Comparison of ENCODE assay signal across 16 mouse cellular contexts in the genomic region with DNA sequence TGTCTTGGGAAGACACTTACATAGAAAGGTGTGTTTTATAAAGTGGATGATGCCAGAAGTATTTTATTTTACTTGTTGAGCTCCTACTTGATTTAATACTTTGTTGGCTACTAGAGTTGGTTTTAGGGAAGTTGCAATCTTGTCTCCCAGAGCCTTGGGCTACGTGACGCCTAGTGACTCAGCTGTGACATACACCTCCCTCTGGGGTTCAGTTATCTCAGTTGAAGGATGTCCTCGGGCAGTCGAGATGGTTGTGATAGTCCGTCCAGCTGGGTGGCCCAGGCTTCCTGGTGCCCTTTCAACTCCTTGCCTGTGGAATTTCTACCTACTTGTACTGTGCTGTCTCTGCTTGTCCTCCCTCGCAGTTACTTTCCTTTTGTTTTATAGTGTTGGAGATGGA. TPM values are rescaled to one million over a fixed set of nuclear protein-coding genes. Genes with fewer than 3 reads are reported as not detected.
DNase-seq lines count a peak whose midpoint lies in the region; ATAC-seq and TF ChIP-seq lines count a peak whose summit lies in the region.
"Had no signal": no experiment of that assay in that cellular context is flagged by ENCODE, and none has a peak within 500 bp of the region (broad histone marks: within the 10 kb centered on the region; RNA-seq: fewer than 3 reads in every experiment).

No protein-coding gene starts in this region.

- no peak for TF ChIP-seq CTCF in MEL (IDR thresholded peaks at IDR 0.05 in 2 of 3, conservative IDR thresholded peaks at IDR 0.05 in 1 of 3; ENCODE audit: control insufficient read depth in 1 of 3, insufficient read depth in 1 of 3, low read depth in 2 of 3, low read length in 3 of 3, poor library complexity in 1 of 3, severe bottlenecking in 1 of 3)
- no peak for TF ChIP-seq CTCF in liver, postnatal 0 days (IDR thresholded peaks at IDR 0.05; ENCODE audit: low read depth)

- no peak for ATAC-seq in erythroblast, adult 5-6 weeks (replicated peaks; ENCODE audit: low FRiP score, poor library complexity, severe bottlenecking)
- ATAC-seq in granulocyte monocyte progenitor cell, adult 5-6 weeks (replicated peaks; ENCODE audit: poor library complexity, severe bottlenecking): peak; percentile 81
- ATAC-seq in liver, postnatal 0 days: peak; percentile 32; the same call in 1 of the 2 replicates
- no peak for ATAC-seq in hindbrain, embryonic 11.5 days (ENCODE audit: low FRiP score)
- ATAC-seq in neural tube, embryonic 15.5 days (ENCODE audit: low FRiP score): no peak

- H3K4me2 ChIP-seq in liver, postnatal 0 days (ENCODE audit: low read depth, low read length): peak overlapping the region; percentile 22; the same call in 1 of the 2 replicates
- no peak overlapping the region for H3K4me2 ChIP-seq in hindbrain, embryonic 11.5 days (replicated peaks; ENCODE audit: low read depth, low read length)
- H3K4me2 ChIP-seq in neural tube, embryonic 15.5 days: no peak overlapping the region
- H3K4me2 ChIP-seq: midbrain, embryonic 11.5 days; neural tube, embryonic 12.5 days had no signal

- H3K36me3 ChIP-seq in erythroblast, embryonic 14.5 days (ENCODE audit: control insufficient read depth): peaks cover 2% of the 10 kb centered on the region; the same call in 1 of the 2 replicates
- peaks cover 0 to 53% of the 10 kb centered on the region in 2 experiments; a peak in 2 of 4 replicates for H3K36me3 ChIP-seq in MEL (ENCODE audit: control insufficient read depth in 1 of 2, insufficient read depth in 2 of 2, low read length in 2 of 2)
- no peaks in the 10 kb centered on the region for H3K36me3 ChIP-seq in liver, postnatal 0 days (replicated peaks; ENCODE audit: insufficient read depth, low read length)
- no peaks in the 10 kb centered on the region for H3K36me3 ChIP-seq in hindbrain, embryonic 11.5 days (ENCODE audit: control insufficient read depth, insufficient read depth, low read length)
- H3K36me3 ChIP-seq in neural tube, embryonic 15.5 days: no peaks in the 10 kb centered on the region
- H3K36me3 ChIP-seq: neural tube, embryonic 12.5 days had no signal

- TF ChIP-seq POLR2A in MEL (IDR thresholded peaks at IDR 0.05; ENCODE audit: control insufficient read depth in 1 of 2, insufficient read depth in 1 of 2, low read depth in 1 of 2, low read length in 2 of 2, poor library complexity in 1 of 2): no peak

- no peak for TF ChIP-seq RAD21 in MEL (IDR thresholded peaks at IDR 0.05; ENCODE audit: low read depth, low read length)

- 21% methylated on average over 6 of the region's 6 CpGs for WGBS in liver, postnatal 0 days (ENCODE audit: insufficient replicate concordance)
- 67% methylated on average over 6 of the region's 6 CpGs for WGBS in hindbrain, embryonic 11.5 days
- WGBS in neural tube, embryonic 15.5 days: 71% methylated on average over 6 of the region's 6 CpGs

- no peaks in the 10 kb centered on the region for H3K27me3 ChIP-seq in erythroblast, embryonic 14.5 days (ENCODE audit: control insufficient read depth)
- H3K27me3 ChIP-seq in MEL (ENCODE audit: control insufficient read depth in 1 of 2, insufficient read depth in 2 of 2, low read length in 2 of 2): no peaks in the 10 kb centered on the region
- H3K27me3 ChIP-seq in liver, postnatal 0 days (ENCODE audit: insufficient read depth, low read length): no peaks in the 10 kb centered on the region
- H3K27me3 ChIP-seq in hindbrain, embryonic 11.5 days (ENCODE audit: control insufficient read depth, insufficient read depth, low read length): no peaks in the 10 kb centered on the region
- H3K27me3 ChIP-seq in neural tube, embryonic 15.5 days (replicated peaks): no peaks in the 10 kb centered on the region
- H3K27me3 ChIP-seq: neural tube, embryonic 12.5 days had no signal

- H3K9me3 ChIP-seq in erythroblast, embryonic 14.5 days (ENCODE audit: control insufficient read depth, low read length): no peaks in the 10 kb centered on the region
- H3K9me3 ChIP-seq in MEL (replicated peaks; ENCODE audit: insufficient read depth, low read length): no peaks in the 10 kb centered on the region
- H3K9me3 ChIP-seq in liver, postnatal 0 days (ENCODE audit: low read length): no peaks in the 10 kb centered on the region
- no peaks in the 10 kb centered on the region for H3K9me3 ChIP-seq in hindbrain, embryonic 11.5 days (ENCODE audit: control insufficient read depth, low read length)
- no peaks in the 10 kb centered on the region for H3K9me3 ChIP-seq in neural tube, embryonic 15.5 days (replicated peaks)
- H3K9me3 ChIP-seq: neural tube, embryonic 12.5 days had no signal

- H3K79me2 ChIP-seq in MEL (ENCODE audit: control insufficient read depth, insufficient read depth, low read length, poor library complexity): peaks cover 20% of the 10 kb centered on the region

- peak overlapping the region; percentile 11 for H3K9ac ChIP-seq in MEL (ENCODE audit: control insufficient read depth, low read depth, low read length, poor library complexity, severe bottlenecking)
- no peak overlapping the region for H3K9ac ChIP-seq in liver, postnatal 0 days (replicated peaks)
- H3K9ac ChIP-seq in hindbrain, embryonic 11.5 days (ENCODE audit: low read depth, low read length): no peak overlapping the region
- no peak overlapping the region for H3K9ac ChIP-seq in neural tube, embryonic 15.5 days (replicated peaks)
- H3K9ac ChIP-seq: neural tube, embryonic 12.5 days had no signal

- peak; percentile 87 to 88 for TF ChIP-seq EP300 in MEL (IDR thresholded peaks at IDR 0.05; ENCODE audit: low read depth in 1 of 2, low read length in 2 of 2)
- peak; percentile 16; the same call in 1 of the 2 replicates for TF ChIP-seq EP300 in liver, postnatal 0 days (IDR thresholded peaks at IDR 0.05; ENCODE audit: low read depth)

- H3K4me1 ChIP-seq in erythroblast, embryonic 14.5 days (ENCODE audit: control insufficient read depth): peaks cover 62% of the 10 kb centered on the region
- peaks cover 36 to 61% of the 10 kb centered on the region in 2 experiments for H3K4me1 ChIP-seq in MEL (ENCODE audit: control insufficient read depth in 1 of 2, insufficient read depth in 2 of 2, low read length in 2 of 2)
- peaks cover 49% of the 10 kb centered on the region for H3K4me1 ChIP-seq in liver, postnatal 0 days (ENCODE audit: insufficient read depth)
- peaks cover 10% of the 10 kb centered on the region for H3K4me1 ChIP-seq in hindbrain, embryonic 11.5 days (replicated peaks; ENCODE audit: control insufficient read depth, insufficient read depth, low read length)
- H3K4me1 ChIP-seq in neural tube, embryonic 15.5 days: peaks cover 33% of the 10 kb centered on the region

- peak overlapping the region; percentile 26 for H3K4me3 ChIP-seq in erythroblast, embryonic 14.5 days (replicated peaks)
- peak overlapping the region; percentile 30 to 33 for H3K4me3 ChIP-seq in MEL (ENCODE audit: control insufficient read depth in 1 of 2, insufficient read depth in 1 of 2, low read depth in 2 of 2, low read length in 2 of 2)
- H3K4me3 ChIP-seq in liver, postnatal 0 days (ENCODE audit: low read depth, low read length): no peak overlapping the region
- H3K4me3 ChIP-seq in hindbrain, embryonic 11.5 days (ENCODE audit: low read depth, low read length): no peak overlapping the region
- no peak overlapping the region for H3K4me3 ChIP-seq in neural tube, embryonic 15.5 days (replicated peaks)
- H3K4me3 ChIP-seq: neural tube, embryonic 12.5 days had no signal

- DNase-seq in MEL (ENCODE audit: low read depth, low spot score): peak; percentile 91
- peak; percentile 20 for DNase-seq in liver, postnatal 0 days
- DNase-seq in hindbrain, embryonic 11.5 days (ENCODE audit: low spot score): no peak
- DNase-seq in left cerebral cortex, adult 11 months (ENCODE audit: low spot score): no peak
- DNase-seq: B cell, adult 2 months; cerebellum, postnatal 36 days; kidney, postnatal 4 days; retina, postnatal 1 day; thymus, postnatal 14 days had no signal

- peak overlapping the region; percentile 76 for H3K27ac ChIP-seq in MEL (ENCODE audit: control insufficient read depth, low read depth, low read length)
- no peak overlapping the region for H3K27ac ChIP-seq in liver, postnatal 0 days (ENCODE audit: low read depth)
- H3K27ac ChIP-seq in hindbrain, embryonic 11.5 days (ENCODE audit: low read depth, low read length): no peak overlapping the region
- H3K27ac ChIP-seq in neural tube, embryonic 15.5 days (replicated peaks): no peak overlapping the region
- H3K27ac ChIP-seq: neural tube, embryonic 12.5 days had no signal

RNA-seq across cellular contexts. Expression of gene Hic2, which starts 15.8 kb away (rescaled TPM):
- 0.13 and 0.20 TPM in 2 replicates for polyA plus RNA-seq in erythroblast, embryonic 14.5 days (2012)
- 0.96 TPM in 1 of 2 replicates, not detected in the other for total RNA-seq in erythroblast, adult 5-6 weeks (2015; ENCODE audit: low replicate concordance)
- 0.14 and 0.60 TPM in 2 replicates for total RNA-seq in erythroblast, adult 5-6 weeks (2017; ENCODE audit: low replicate concordance)
- 5.8 and 5.9 TPM in 2 replicates for total RNA-seq in MEL (2012; rRNA removed)
- polyA plus RNA-seq in MEL (2012; ENCODE audit: insufficient read depth in 1 of 2, insufficient read length in 2 of 2, low read depth in 1 of 2, low replicate concordance in 2 of 2, missing spikeins in 1 of 2): 1 to 10 TPM in 1 of 2 experiments, not detected in 1; 9.5 TPM
- total RNA-seq in granulocyte monocyte progenitor cell, adult 5-6 weeks (2014; fragmentation: Nextera tagmentation): 2.3 and 5.0 TPM in 2 replicates
- 2.0 and 2.4 TPM in 2 replicates for total RNA-seq in granulocyte monocyte progenitor cell, adult 5-6 weeks (2017)
- polyA plus RNA-seq in liver, postnatal 0 days (2015; fragmentation: Nextera tagmentation; extraction: Ambion mirVana): 1.4 and 1.6 TPM in 2 replicates
- polyA plus RNA-seq in hindbrain, embryonic 11.5 days (2014; fragmentation: Nextera tagmentation; extraction: Ambion mirVana): 7.9 and 8.7 TPM in 2 replicates
- 6.7 and 7.4 TPM in 2 replicates for polyA plus RNA-seq in neural tube, embryonic 15.5 days (2015; fragmentation: Nextera tagmentation; extraction: Ambion mirVana)

RNA-seq across cellular contexts. Expression of gene Tmem191c, which starts 26.7 kb away (rescaled TPM):
- polyA plus RNA-seq in erythroblast, embryonic 14.5 days (2012): 0.08 and 0.20 TPM in 2 replicates
- total RNA-seq in erythroblast, adult 5-6 weeks (2015; ENCODE audit: low replicate concordance): 6.7 TPM in 1 of 2 replicates, not detected in the other
- total RNA-seq in erythroblast, adult 5-6 weeks (2017; ENCODE audit: low replicate concordance): 2.1 TPM in 1 of 2 replicates, not detected in the other
- 2.6 and 3.3 TPM in 2 replicates for total RNA-seq in MEL (2012; rRNA removed)
- 1 to 10 TPM in 1 of 2 experiments, not detected in 1; 7.5 TPM for polyA plus RNA-seq in MEL (2012; ENCODE audit: insufficient read depth in 1 of 2, insufficient read length in 2 of 2, low read depth in 1 of 2, low replicate concordance in 2 of 2, missing spikeins in 1 of 2)
- total RNA-seq in granulocyte monocyte progenitor cell, adult 5-6 weeks (2014; fragmentation: Nextera tagmentation): 9.2 and 10.0 TPM in 2 replicates
- 5.4 and 5.6 TPM in 2 replicates for total RNA-seq in granulocyte monocyte progenitor cell, adult 5-6 weeks (2017)
- polyA plus RNA-seq in liver, postnatal 0 days (2015; fragmentation: Nextera tagmentation; extraction: Ambion mirVana): 1.6 and 2.7 TPM in 2 replicates
- 5.7 and 7.7 TPM in 2 replicates for polyA plus RNA-seq in hindbrain, embryonic 11.5 days (2014; fragmentation: Nextera tagmentation; extraction: Ambion mirVana)
- polyA plus RNA-seq in neural tube, embryonic 15.5 days (2015; fragmentation: Nextera tagmentation; extraction: Ambion mirVana): 87.0 and 112 TPM in 2 replicates

RNA-seq across cellular contexts. Expression of gene Rimbp3, which starts 40.7 kb away (rescaled TPM):
- not detected in 2 replicates for polyA plus RNA-seq in erythroblast, embryonic 14.5 days (2012)
- total RNA-seq in erythroblast, adult 5-6 weeks (2015; ENCODE audit: low replicate concordance): 1.3 TPM in 1 of 2 replicates, not detected in the other
- total RNA-seq in erythroblast, adult 5-6 weeks (2017; ENCODE audit: low replicate concordance): 0.28 TPM in 1 of 2 replicates, not detected in the other
- total RNA-seq in MEL (2012; rRNA removed): 0.36 and 0.62 TPM in 2 replicates
- polyA plus RNA-seq in MEL (2012; ENCODE audit: insufficient read depth in 1 of 2, insufficient read length in 2 of 2, low read depth in 1 of 2, low replicate concordance in 2 of 2, missing spikeins in 1 of 2): under 1 TPM in 1 of 2 experiments, not detected in 1; 0.35 TPM
- total RNA-seq in granulocyte monocyte progenitor cell, adult 5-6 weeks (2014; fragmentation: Nextera tagmentation): 0.92 and 1.6 TPM in 2 replicates
- total RNA-seq in granulocyte monocyte progenitor cell, adult 5-6 weeks (2017): 0.34 and 0.88 TPM in 2 replicates
- 0.02 TPM in 1 of 2 replicates, not detected in the other for polyA plus RNA-seq in liver, postnatal 0 days (2015; fragmentation: Nextera tagmentation; extraction: Ambion mirVana)
- polyA plus RNA-seq in hindbrain, embryonic 11.5 days (2014; fragmentation: Nextera tagmentation; extraction: Ambion mirVana): 0.78 and 1.0 TPM in 2 replicates
- polyA plus RNA-seq in neural tube, embryonic 15.5 days (2015; fragmentation: Nextera tagmentation; extraction: Ambion mirVana): 1.9 and 2.1 TPM in 2 replicates
- total RNA-seq: liver, adult 2 months had no signal
- polyA plus RNA-seq: liver, adult 2 months had no signal

RNA-seq across cellular contexts. Expression of gene Ube2l3, which starts 46.7 kb away (rescaled TPM):
- polyA plus RNA-seq in erythroblast, embryonic 14.5 days (2012): 11.7 and 11.9 TPM in 2 replicates
- 77.2 and 91.3 TPM in 2 replicates for total RNA-seq in erythroblast, adult 5-6 weeks (2015; ENCODE audit: low replicate concordance)
- total RNA-seq in erythroblast, adult 5-6 weeks (2017; ENCODE audit: low replicate concordance): 16.7 and 33.8 TPM in 2 replicates
- total RNA-seq in MEL (2012; rRNA removed): 137 and 166 TPM in 2 replicates
- polyA plus RNA-seq in MEL (2012; ENCODE audit: insufficient read depth in 1 of 2, insufficient read length in 2 of 2, low read depth in 1 of 2, low replicate concordance in 2 of 2, missing spikeins in 1 of 2): 1,000 to 10,000 TPM in 1 of 2 experiments, 100 to 1,000 TPM in 1; 297 to 2,006 TPM
- total RNA-seq in granulocyte monocyte progenitor cell, adult 5-6 weeks (2014; fragmentation: Nextera tagmentation): 213 and 244 TPM in 2 replicates
- total RNA-seq in granulocyte monocyte progenitor cell, adult 5-6 weeks (2017): 110 and 124 TPM in 2 replicates
- 147 and 149 TPM in 2 replicates for polyA plus RNA-seq in liver, postnatal 0 days (2015; fragmentation: Nextera tagmentation; extraction: Ambion mirVana)
- 415 and 422 TPM in 2 replicates for polyA plus RNA-seq in hindbrain, embryonic 11.5 days (2014; fragmentation: Nextera tagmentation; extraction: Ambion mirVana)
- 288 and 306 TPM in 2 replicates for polyA plus RNA-seq in neural tube, embryonic 15.5 days (2015; fragmentation: Nextera tagmentation; extraction: Ambion mirVana)

Comparison
In these comparisons a context has a peak if more than half of its experiments do, and no peak if none do; other contexts are left out.
1. H3K4me3 ChIP-seq: peak in erythroblast, embryonic 14.5 days (single experiment) and MEL (2 of 2); none in liver, postnatal 0 days (single experiment), hindbrain, embryonic 11.5 days (single experiment) and neural tube, embryonic 15.5 days (single experiment).
2. ATAC-seq: peak in granulocyte monocyte progenitor cell, adult 5-6 weeks (single experiment) and liver, postnatal 0 days (single experiment); none in erythroblast, adult 5-6 weeks (single experiment), hindbrain, embryonic 11.5 days (single experiment) and neural tube, embryonic 15.5 days (single experiment).
3. DNase-seq: peak in MEL (single experiment) and liver, postnatal 0 days (single experiment); none in hindbrain, embryonic 11.5 days (single experiment) and left cerebral cortex, adult 11 months (single experiment).
4. RNA of gene Tmem191c, which starts 26.7 kb away (polyA plus RNA-seq): 87.0 to 112 TPM in neural tube, embryonic 15.5 days; 5.7 to 7.7 TPM in hindbrain, embryonic 11.5 days, 7.5 TPM in MEL, 1.6 to 2.7 TPM in liver, postnatal 0 days and 0.08 to 0.20 TPM in erythroblast, embryonic 14.5 days; every median in the first group is over 10 times any median in the second.